Mouse (Mus musculus): ENCODE measurements around the gene Tns3. TPM values are rescaled to one million over a fixed set of nuclear protein-coding genes. Genes with fewer than 3 reads are reported as not detected.

Gene Tns3
- polyA plus RNA-seq, 1 experiment from 2014 or later = 5.5 TPM

GRCm38 (mm10) chr11:8671698-8672097 is 7.4 kb upstream of the Tns3 start:
- no peak overlapping the region for H3K4me2 ChIP-seq (ENCODE audit: low read depth, low read length)
- H3K9ac ChIP-seq (replicated peaks; ENCODE audit: low read depth, low read length) = no peak overlapping the region
- H3K36me3 ChIP-seq (ENCODE audit: control insufficient read depth, insufficient read depth, low read length) = no peaks in the 10 kb centered on the region
- H3K27ac ChIP-seq (ENCODE audit: low read depth, low read length) = no peak overlapping the region
- WGBS = 87% methylated on average over 4 of the region's 4 CpGs
- H3K9me3 ChIP-seq (ENCODE audit: control insufficient read depth, low read length) = no peaks in the 10 kb centered on the region
- no peak for ATAC-seq (ENCODE audit: low read depth)
- H3K4me3 ChIP-seq (ENCODE audit: low read depth, low read length) = no peak overlapping the region
- H3K4me1 ChIP-seq (ENCODE audit: control insufficient read depth, insufficient read depth, low read length) = no peaks in the 10 kb centered on the region
- no peaks in the 10 kb centered on the region for H3K27me3 ChIP-seq (ENCODE audit: control insufficient read depth, insufficient read depth, low read length)

DNA sequence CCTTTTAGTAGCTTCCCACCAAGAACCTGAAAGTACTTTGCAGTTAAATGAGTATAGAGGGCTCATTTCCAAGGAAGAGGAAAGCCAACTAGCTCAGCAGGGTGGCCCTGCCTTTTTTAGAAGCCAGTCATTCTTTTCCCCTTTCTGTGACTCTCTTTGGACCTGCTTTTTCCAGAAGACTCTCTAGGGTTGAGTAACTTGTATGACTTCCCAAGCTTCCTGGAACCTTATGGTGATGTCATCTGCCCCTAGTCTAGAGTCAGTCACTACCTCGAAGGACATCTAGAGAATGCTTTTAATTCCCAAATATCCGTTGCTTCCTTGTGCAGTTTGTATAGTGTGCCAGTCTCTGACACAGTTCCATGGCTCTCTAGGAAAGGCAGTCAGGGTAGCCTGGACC is 4.8 kb upstream of the Tns3 start:
- ATAC-seq (ENCODE audit: low read depth) = no peak
- H3K4me2 ChIP-seq (ENCODE audit: low read depth, low read length) = no peak overlapping the region
- no peak overlapping the region for H3K27ac ChIP-seq (ENCODE audit: low read depth, low read length)
- peaks cover 1% of the 10 kb centered on the region; the same call in 1 of the 2 replicates for H3K27me3 ChIP-seq (ENCODE audit: control insufficient read depth, insufficient read depth, low read length)
- H3K4me3 ChIP-seq (ENCODE audit: low read depth, low read length) = no peak overlapping the region
- no peaks in the 10 kb centered on the region for H3K36me3 ChIP-seq (ENCODE audit: control insufficient read depth, insufficient read depth, low read length)
- H3K9me3 ChIP-seq (ENCODE audit: control insufficient read depth, low read length) = no peaks in the 10 kb centered on the region
- H3K9ac ChIP-seq (replicated peaks; ENCODE audit: low read depth, low read length) = no peak overlapping the region
- WGBS = 95% methylated on average over 2 of the region's 2 CpGs
- H3K4me1 ChIP-seq (ENCODE audit: control insufficient read depth, insufficient read depth, low read length) = no peaks in the 10 kb centered on the region

GRCm38 (mm10) chr11:8664797-8665196 is 462 bp upstream of the Tns3 start:
- Histone ChIP-seq H3K9ac (replicated peaks; ENCODE audit: low read depth, low read length) (peak overlapping the region; percentile 76; the same call in 1 of the 2 replicates), H3K4me3 (ENCODE audit: low read depth, low read length) (peak overlapping the region; percentile 63), H3K27me3 (ENCODE audit: control insufficient read depth, insufficient read depth, low read length) (peaks cover 4% of the 10 kb centered on the region; the same call in 1 of the 2 replicates), H3K4me1 (ENCODE audit: control insufficient read depth, insufficient read depth, low read length) (peaks cover 8% of the 10 kb centered on the region; the same call in 1 of the 2 replicates), H3K36me3 (ENCODE audit: control insufficient read depth, insufficient read depth, low read length) (no peaks in the 10 kb centered on the region), H3K4me2 (ENCODE audit: low read depth, low read length) (peak overlapping the region; percentile 76), H3K27ac (ENCODE audit: low read depth, low read length) (no peak overlapping the region), H3K9me3 (ENCODE audit: control insufficient read depth, low read length) (no peaks in the 10 kb centered on the region)
- WGBS = 43% methylated on average over 5 of the region's 5 CpGs
- ATAC-seq (ENCODE audit: low read depth) = no peak; the same call in 1 of the 2 replicates

DNA sequence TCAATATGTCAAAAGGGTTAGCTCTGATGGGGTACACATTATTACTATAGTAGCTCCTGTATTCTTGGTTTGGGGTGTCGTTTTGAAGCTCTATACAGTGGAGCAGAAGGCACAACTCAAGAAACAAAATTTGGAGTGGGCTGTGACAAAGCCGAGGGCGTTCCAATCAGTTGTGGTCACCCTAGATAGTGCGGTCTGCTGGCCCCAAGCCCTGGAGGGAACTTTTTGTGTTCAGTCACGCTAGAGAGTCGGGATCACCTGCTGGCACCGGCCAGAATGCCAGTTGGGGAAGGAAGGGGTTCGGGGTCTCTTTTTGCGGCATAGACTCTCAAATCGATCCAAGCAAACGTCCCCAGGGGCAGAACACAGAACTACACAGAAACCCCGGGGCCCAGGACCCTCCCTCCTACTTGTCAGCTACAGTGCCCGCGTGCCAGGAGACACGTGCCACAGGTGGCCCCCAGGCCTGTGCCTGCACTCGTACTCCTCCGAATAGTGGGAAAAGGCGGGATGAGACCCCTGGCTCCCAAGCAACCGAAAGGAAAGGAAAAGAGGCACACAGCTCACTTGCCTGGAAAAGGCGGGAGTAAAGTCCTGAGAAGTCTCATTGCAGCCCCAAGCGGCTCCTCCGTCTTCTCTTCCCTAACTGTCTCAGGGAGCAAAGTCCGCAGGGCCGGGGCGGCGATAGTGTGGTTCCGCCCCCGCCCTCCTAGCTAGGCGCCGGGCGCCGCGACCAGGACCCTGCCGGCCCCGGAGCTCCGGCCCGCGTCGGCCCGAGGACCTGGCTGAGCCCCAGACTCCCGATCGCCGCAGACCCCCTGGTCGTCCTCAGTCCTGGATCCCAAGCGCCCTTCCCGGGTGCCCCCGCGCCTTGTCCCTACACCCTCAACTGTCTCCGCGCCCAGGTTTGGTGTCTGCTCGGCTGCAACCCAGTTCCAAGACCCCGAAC is 617 bp downstream of the Tns3 start:
- under 1% methylated on average over 52 of the region's 52 CpGs for WGBS
- Histone ChIP-seq H3K27ac (ENCODE audit: low read depth, low read length) (0 out of 2 replicates have a peak overlapping the region, but pooled peaks have one; percentile 35), H3K4me3 (ENCODE audit: low read depth, low read length) (peak overlapping the region; percentile 63), H3K9ac (replicated peaks; ENCODE audit: low read depth, low read length) (peak overlapping the region; percentile 76), H3K27me3 (ENCODE audit: control insufficient read depth, insufficient read depth, low read length) (peaks cover 4% of the 10 kb centered on the region; the same call in 1 of the 2 replicates), H3K36me3 (ENCODE audit: control insufficient read depth, insufficient read depth, low read length) (no peaks in the 10 kb centered on the region), H3K9me3 (ENCODE audit: control insufficient read depth, low read length) (no peaks in the 10 kb centered on the region), H3K4me2 (ENCODE audit: low read depth, low read length) (peak overlapping the region; percentile 76), H3K4me1 (ENCODE audit: control insufficient read depth, insufficient read depth, low read length) (peaks cover 12% of the 10 kb centered on the region; the same call in 1 of the 2 replicates)
- ATAC-seq (ENCODE audit: low read depth) = peak; percentile 62

GRCm38 (mm10) chr11:8662706-8663429 is 1.5 kb downstream of the Tns3 start:
- Histone ChIP-seq H3K4me1 (ENCODE audit: control insufficient read depth, insufficient read depth, low read length) (peaks cover 12% of the 10 kb centered on the region; the same call in 1 of the 2 replicates), H3K27ac (ENCODE audit: low read depth, low read length) (no peak overlapping the region), H3K4me2 (ENCODE audit: low read depth, low read length) (peak overlapping the region; percentile 76), H3K4me3 (ENCODE audit: low read depth, low read length) (peak overlapping the region; percentile 63; the same call in 1 of the 2 replicates), H3K36me3 (ENCODE audit: control insufficient read depth, insufficient read depth, low read length) (no peaks in the 10 kb centered on the region), H3K9me3 (ENCODE audit: control insufficient read depth, low read length) (no peaks in the 10 kb centered on the region), H3K9ac (replicated peaks; ENCODE audit: low read depth, low read length) (no peak overlapping the region), H3K27me3 (ENCODE audit: control insufficient read depth, insufficient read depth, low read length) (peaks cover 4% of the 10 kb centered on the region; the same call in 1 of the 2 replicates)
- no peak for ATAC-seq (ENCODE audit: low read depth)
- WGBS = 35% methylated on average over 4 of the region's 4 CpGs

DNA sequence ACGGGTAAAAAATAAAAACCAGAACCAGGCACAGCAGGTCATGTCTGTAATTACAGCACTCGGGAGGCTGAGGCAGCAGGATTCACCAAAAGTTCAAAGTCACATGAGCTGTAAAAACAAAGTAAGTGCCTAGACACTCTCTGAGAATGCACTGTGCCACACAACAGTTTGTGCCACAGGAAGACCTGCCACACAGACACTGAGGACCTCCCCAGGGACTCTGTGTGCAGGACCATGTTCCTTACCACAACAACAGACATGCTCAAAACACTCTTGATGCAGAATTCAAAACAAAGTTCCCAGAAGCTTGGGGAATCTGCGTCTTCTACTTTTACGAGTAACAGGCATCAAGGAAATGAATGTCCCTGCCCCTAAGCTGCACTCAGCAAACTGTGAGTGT is 3.4 kb downstream of the Tns3 start:
- no peaks in the 10 kb centered on the region for H3K9me3 ChIP-seq (ENCODE audit: control insufficient read depth, low read length)
- H3K36me3 ChIP-seq (ENCODE audit: control insufficient read depth, insufficient read depth, low read length) = no peaks in the 10 kb centered on the region
- no peak overlapping the region for H3K4me2 ChIP-seq (ENCODE audit: low read depth, low read length)
- 73% methylated on average over 4 of the region's 4 CpGs for WGBS
- no peak overlapping the region for H3K9ac ChIP-seq (replicated peaks; ENCODE audit: low read depth, low read length)
- no peak overlapping the region for H3K4me3 ChIP-seq (ENCODE audit: low read depth, low read length)
- no peak overlapping the region for H3K27ac ChIP-seq (ENCODE audit: low read depth, low read length)
- peaks cover 12% of the 10 kb centered on the region; the same call in 1 of the 2 replicates for H3K4me1 ChIP-seq (ENCODE audit: control insufficient read depth, insufficient read depth, low read length)
- ATAC-seq (ENCODE audit: low read depth) = no peak
- peaks cover 4% of the 10 kb centered on the region; the same call in 1 of the 2 replicates for H3K27me3 ChIP-seq (ENCODE audit: control insufficient read depth, insufficient read depth, low read length)

DNA sequence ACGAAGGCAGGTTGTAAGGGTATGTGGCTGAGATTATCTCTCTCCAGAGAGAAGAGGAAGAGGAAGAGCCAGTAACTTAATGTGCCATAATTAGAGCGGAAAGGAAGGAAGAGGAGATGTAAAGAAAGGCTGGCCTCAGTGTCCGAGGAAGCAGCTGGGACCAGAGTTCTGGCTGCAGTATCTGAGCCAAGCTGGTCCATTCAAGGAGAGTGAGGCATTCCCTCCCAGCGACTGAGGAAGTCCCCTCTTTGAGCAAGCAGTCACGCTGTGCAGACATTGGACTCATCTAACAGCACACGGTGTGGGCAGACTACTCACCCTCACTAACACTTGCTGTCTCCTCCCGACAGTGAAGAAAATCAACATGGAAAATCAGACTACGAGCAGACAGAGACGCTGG is 4.5 kb downstream of the Tns3 start:
- no peak overlapping the region for H3K27ac ChIP-seq (ENCODE audit: low read depth, low read length)
- H3K9me3 ChIP-seq (ENCODE audit: control insufficient read depth, low read length) = no peaks in the 10 kb centered on the region
- no peaks in the 10 kb centered on the region for H3K36me3 ChIP-seq (ENCODE audit: control insufficient read depth, insufficient read depth, low read length)
- no peak overlapping the region for H3K9ac ChIP-seq (replicated peaks; ENCODE audit: low read depth, low read length)
- H3K27me3 ChIP-seq (ENCODE audit: control insufficient read depth, insufficient read depth, low read length) = peaks cover 4% of the 10 kb centered on the region; the same call in 1 of the 2 replicates
- H3K4me2 ChIP-seq (ENCODE audit: low read depth, low read length) = no peak overlapping the region
- no peak overlapping the region for H3K4me3 ChIP-seq (ENCODE audit: low read depth, low read length)
- no peak for ATAC-seq (ENCODE audit: low read depth)
- H3K4me1 ChIP-seq (ENCODE audit: control insufficient read depth, insufficient read depth, low read length) = peaks cover 12% of the 10 kb centered on the region; the same call in 1 of the 2 replicates
- WGBS = 52% methylated on average over 9 of the region's 9 CpGs

- WGBS = 43% methylated on average over 6 of the region's 6 CpGs
- peaks cover 2% of the 10 kb centered on the region; the same call in 1 of the 2 replicates for H3K27me3 ChIP-seq (ENCODE audit: control insufficient read depth, insufficient read depth, low read length)
- H3K4me3 ChIP-seq (ENCODE audit: low read depth, low read length) = no peak overlapping the region
- H3K4me2 ChIP-seq (ENCODE audit: low read depth, low read length) = no peak overlapping the region
- H3K27ac ChIP-seq (ENCODE audit: low read depth, low read length) = no peak overlapping the region; the same call in 1 of the 2 replicates
- H3K9me3 ChIP-seq (ENCODE audit: control insufficient read depth, low read length) = no peaks in the 10 kb centered on the region
- H3K9ac ChIP-seq (replicated peaks; ENCODE audit: low read depth, low read length) = no peak overlapping the region
- peaks cover 12% of the 10 kb centered on the region; the same call in 1 of the 2 replicates for H3K4me1 ChIP-seq (ENCODE audit: control insufficient read depth, insufficient read depth, low read length)
- peak; percentile 32; the same call in 1 of the 2 replicates for ATAC-seq (ENCODE audit: low read depth)
- no peaks in the 10 kb centered on the region for H3K36me3 ChIP-seq (ENCODE audit: control insufficient read depth, insufficient read depth, low read length)
These were observed 5.3 kb downstream of the Tns3 start for GRCm38 (mm10) chr11:8659061-8659460.

Measured in neural tube, embryonic 14.5 days (tissue).